Mouse (Mus musculus) megakaryocyte-erythroid progenitor cell, adult 5-6 weeks (primary cell): ENCODE data around the gene Mrps24. TPM values are rescaled to one million over a fixed set of nuclear protein-coding genes. Genes with fewer than 3 reads are reported as not detected.

Experiments
- ATAC-seq: replicated peaks from 2 replicates; pipeline ENCODE4 v1.8.0; 2016; ENCODE audit warnings: mild to moderate bottlenecking, inconsistent platforms; ENCODE audit not compliant: severe bottlenecking, poor library complexity, low FRiP score, low TSS enrichment
- total RNA-seq, 2 experiments: library from RNA; stranded (forward) in 1 of 2; stranded (reverse) in 1 of 2; fragments of 200-1000, 215-1000 nt in 1 of 2; fragments of >200 nt in 1 of 2; fragmentation: Nextera tagmentation in 1 of 2; gene quantifications; 2 replicates each; pipeline ENCODE4 v1.2.3; 2014 to 2017

Mrps24 gene
- total RNA-seq, 2 experiments from 2014 or later: 72.1 to 195 TPM

DNA sequence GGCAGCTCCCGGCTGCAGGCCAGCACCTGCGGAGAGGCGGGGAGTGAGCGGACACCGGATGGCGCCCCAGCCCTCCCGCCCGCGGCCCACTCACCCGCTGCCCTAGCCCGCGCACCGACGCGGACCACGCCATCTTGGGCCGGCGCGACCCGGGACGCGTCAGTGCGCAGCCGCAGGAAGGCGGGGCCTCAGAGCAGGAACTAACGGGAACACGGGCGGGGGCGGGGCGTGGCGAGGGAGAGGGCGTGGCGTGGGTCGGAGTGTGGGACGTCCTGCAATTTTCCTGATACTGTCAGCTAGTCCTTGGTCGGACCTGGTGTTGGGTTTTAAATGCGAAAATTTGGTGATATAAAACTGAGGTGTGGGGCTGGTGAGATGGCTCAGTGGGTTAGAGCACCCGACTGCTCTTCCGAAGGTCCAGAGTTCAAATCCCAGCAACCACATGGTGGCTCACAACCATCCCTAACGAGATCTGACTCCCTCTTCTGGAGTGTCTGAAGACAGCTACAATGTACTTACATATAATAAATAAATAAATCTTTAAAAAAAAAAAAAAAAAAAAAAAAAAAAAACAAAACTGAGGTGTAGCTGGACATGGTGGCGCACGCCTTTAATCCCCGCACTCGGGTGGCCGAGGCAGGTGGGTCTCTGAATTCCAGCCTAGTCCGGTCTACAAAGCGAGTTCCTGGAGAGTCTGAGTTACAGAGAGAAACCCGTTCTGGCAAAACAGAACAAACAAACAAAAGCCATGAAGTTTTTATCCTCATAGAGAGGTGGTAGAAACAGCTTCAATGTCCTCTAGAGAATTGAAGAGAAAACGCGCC lies 7.7 kb downstream of the Mrps24 start:
- ATAC-seq: peak; percentile 92

DNA sequence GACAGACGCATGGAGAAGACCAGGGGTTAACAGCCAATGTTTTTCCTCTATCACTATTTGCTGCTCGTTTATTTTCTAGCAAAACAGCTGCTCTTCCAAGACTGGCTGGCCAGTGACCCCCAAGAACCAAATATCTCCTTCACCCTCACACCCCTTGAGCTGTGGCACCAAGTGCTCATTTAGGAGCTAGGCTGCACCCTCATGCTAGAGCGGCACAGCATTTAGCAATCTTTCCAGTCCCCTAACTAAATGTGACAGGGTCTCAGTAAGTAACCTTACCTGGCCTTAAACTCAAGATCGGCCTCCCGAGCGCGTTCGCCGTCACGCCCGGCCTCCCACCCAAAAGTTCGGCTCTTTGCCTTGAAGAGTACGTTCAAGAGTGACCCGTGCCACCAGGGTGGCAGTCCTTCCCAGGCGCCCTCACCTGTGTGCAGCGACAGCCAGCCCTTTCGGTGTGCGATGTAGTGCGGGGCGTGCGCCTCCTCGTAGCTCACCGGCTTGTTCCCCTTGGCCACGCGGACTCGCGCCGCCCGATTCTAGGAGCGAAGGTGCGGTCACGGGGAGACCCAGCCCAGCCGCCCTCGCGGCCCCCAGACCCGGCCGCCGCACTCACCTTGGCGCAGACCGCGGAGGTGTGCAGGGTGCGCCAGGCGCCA lies 8.5 kb downstream of the Mrps24 start:
- peak; percentile 50 for ATAC-seq

DNA sequence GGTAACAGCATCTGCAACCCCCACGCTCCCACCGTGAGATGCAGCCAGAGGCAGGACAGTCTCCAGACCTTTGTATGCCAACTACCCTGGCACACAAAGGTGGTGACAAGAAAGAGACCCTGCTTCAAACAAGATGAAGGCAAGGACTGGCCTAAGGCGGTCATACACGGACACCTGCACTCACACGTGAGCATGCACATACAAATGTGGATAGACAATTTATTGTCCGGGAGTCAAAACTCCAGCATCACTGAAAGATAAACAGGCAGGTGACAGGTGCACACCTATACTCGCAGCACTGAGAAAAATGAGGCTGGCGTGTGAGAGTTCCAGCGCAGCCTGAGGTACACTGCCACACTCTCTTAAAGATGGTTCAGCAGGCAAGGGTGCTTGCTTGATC lies 9.5 kb downstream of the Mrps24 start:
- ATAC-seq: no peak

DNA sequence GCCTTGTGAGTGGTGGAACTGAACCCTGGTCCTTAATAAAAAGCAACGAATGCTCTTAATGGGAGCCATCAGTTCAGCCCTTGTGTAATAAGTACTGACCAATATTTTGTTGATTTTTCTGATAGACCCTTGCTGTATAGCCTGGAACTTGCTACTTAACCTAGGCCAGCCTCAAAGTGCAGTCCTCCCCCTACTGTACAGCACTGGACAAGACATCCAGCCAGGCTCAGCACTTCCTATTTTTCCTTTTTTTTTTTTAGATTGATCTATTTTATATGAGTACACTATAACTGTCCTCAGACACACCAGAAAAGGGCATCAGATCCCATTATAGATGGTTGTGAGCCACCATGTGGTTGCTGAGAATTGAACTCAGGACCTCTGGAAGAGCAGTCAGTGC lies 12.1 kb downstream of the Mrps24 start:
- ATAC-seq: no peak

DNA sequence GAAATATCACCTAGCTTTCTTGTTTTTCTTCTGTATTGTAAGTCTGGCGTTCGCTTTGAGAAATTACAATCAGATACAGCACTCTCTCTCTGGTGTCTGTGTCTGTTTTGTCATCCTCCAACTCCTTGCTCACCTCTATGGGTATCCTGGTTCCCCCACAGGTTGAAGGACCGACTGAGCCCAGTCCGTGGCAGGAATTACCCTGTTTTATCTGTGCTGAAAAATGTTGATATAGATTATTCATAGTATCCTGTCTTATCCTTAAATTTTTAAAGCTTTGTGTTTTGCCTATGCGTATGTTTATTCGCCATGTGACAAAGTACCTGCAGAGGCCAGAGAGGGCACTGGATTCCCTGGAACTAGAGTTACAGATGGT lies 12.5 kb downstream of the Mrps24 start:
- ATAC-seq: no peak

DNA sequence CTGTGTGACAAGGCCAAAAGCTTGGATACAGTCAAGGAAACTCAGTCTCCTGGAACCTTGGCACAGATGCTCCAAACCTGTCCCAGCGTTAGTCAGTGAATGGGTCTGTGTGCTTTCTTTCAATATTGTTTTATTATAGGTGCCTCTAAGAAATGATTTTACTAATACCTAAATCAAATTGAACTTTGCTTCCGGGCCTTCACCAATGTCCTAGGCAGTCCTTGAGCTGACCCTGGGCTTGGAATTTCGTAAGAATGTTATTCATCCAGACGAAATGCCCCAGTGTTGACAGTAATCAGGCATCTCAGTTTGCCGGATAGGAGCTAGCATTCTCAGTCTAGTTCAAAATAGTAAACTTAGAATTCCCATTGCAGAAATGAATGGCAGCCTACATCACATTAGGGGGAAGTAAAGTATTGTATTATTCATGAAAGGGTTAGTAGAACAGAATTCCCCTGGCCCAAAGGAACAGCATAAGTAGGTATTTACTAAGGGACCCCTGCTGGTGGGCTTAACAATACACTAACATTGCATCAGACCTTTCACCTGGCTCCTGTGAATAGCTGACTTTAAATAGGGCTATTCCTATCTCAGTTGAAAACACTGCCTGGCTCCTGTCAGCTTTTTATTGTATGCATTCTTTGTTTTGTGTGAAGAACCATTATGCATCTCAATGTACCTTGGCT lies 13.1 kb downstream of the Mrps24 start:
- no peak for ATAC-seq

DNA sequence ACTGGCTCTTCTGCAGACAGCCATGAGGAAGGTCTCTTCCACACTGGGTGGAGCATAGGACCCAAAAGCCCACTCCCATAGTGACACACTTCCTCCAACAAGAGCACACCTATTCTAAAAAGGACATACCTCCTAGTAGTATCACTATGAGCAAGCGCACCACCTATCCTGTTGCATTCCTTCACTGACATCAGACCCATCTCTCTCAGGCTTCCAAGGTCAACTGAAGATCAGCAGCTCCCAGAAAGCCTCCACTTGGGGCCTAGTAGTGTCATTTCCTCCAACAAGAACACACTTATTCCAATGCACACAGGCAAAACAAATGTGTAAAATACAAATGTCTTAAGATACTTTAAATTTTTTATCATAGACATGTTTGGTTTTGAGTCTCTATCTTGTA lies 13.7 kb downstream of the Mrps24 start:
- no peak for ATAC-seq

DNA sequence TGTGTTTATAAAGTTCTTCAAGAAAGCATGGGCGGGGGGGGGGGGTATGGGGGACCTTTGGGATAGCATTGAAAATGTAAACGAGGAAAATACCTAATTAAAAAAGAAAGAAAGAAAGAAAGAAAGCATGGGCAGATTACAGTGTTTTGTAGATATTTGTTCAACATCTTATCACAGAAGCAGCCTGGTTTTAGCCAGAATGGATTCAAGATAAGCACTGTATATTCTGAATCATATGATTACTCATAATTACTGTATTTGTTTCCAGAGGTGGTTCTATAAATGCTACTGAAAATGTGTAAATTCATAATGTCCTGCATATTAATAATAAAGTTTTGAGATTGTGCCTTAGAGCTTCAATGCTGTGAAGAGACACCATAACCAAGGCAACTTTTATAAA lies 14.2 kb downstream of the Mrps24 start:
- peak; percentile 53; the same call in 1 of the 2 replicates for ATAC-seq

DNA sequence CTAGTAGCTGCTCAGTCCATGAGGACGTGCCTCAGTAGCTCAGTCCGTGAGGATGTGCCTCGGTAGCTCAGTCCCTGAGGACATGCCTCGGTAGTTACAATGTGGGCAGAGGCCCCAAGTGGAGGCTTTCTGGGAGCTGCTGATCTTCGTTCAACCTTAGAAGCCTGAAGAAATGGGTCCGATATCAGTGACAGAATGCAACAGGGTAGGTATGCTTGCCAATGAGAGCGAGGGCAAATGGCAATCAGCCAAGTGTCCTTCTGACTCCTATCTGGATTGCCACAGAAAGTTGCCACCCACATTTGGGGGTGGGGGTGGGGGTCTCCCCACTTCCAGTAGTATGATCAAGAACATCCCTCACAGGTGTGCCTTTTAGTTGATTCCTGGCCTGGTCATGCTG lies 14.7 kb downstream of the Mrps24 start:
- ATAC-seq: peak; percentile 93

DNA sequence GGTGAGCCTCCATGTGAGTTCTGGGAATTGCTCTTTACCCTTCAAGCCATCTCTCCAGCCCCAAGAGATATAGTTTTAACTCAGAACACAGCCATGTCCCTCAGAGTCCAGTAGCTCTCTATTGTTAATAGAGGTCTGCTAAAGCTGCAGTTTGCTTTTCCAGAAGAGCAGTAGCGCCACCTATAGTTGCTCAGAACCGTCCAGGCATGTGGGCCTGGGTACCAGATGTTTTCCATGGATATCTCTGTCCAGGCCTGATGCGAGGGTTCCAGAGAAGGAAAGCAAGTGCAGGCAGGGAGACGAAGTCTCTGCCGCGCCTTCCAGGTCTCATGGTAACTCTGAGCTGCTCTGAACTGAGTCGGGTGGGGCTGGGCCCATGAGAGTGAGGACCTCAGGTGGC lies 23.7 kb downstream of the Mrps24 start:
- 0 out of 2 replicates have a peak, but pooled peaks have one; percentile 52 for ATAC-seq

DNA sequence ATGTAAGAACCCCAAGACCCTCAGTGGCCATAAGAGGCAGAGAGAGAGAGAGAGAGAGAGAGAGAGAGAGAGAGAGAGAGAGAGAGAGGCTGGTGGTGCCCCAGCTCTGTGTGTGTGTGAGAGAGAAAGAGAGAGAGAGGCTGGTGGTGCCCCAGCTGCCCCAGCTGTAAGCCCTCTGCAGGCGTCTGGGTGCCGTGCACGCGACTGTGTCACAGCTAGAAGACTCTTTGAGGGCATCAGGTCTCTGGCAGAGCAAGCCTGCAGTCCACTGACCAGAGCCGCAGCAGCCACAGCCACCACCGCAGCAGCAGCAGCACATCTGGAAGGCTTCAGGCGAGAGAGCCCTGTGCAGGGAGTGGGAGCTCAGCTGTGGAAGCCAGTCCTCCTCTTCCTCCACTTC lies 31.2 kb downstream of the Mrps24 start:
- ATAC-seq: peak; percentile 73; the same call in 1 of the 2 replicates

DNA sequence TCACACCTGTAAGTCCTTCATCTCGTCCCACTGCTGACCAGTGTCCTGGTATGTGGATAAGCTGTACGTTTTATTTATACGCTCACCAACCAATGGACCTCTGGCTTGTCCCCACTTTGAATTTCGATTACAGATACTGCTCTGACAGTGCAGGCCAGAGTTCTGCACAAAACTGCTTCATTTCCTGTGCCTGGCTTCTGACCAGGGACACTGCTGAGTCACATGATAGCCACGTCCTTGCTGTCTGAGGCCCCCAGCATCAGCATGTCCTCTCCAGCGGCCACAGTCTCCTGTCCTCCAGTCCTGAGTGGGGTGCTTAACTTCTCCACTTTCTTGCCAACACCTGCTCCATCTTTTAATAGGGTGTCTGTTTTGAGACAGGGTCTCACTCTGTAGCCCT lies 32.9 kb downstream of the Mrps24 start:
- ATAC-seq: no peak

Other genes starting within 250 kb of the Mrps24 start
- gene Xbp1, start 195.0 kb downstream of the Mrps24 start, total RNA-seq (2014; fragmentation: Nextera tagmentation): 32.9 and 35.4 TPM in 2 replicates
- 32.5 and 52.3 TPM in 2 replicates for gene Xbp1, start 195.0 kb downstream of the Mrps24 start, total RNA-seq (2017)
- 16.7 and 23.1 TPM in 2 replicates for gene Ccdc117, start 173.5 kb downstream of the Mrps24 start, total RNA-seq (2014; fragmentation: Nextera tagmentation)
- 34.6 and 42.4 TPM in 2 replicates for gene Ccdc117, start 173.5 kb downstream of the Mrps24 start, total RNA-seq (2017)
- not detected in 2 replicates for gene Ankrd36, start 146.0 kb downstream of the Mrps24 start, total RNA-seq (2014; fragmentation: Nextera tagmentation)
- gene Ankrd36, start 146.0 kb downstream of the Mrps24 start, total RNA-seq (2017): 5.1 TPM in 1 of 2 replicates, not detected in the other
- gene Urgcp, start 46.7 kb upstream of the Mrps24 start, total RNA-seq (2014; fragmentation: Nextera tagmentation): 6.8 and 12.1 TPM in 2 replicates
- 5.9 and 7.8 TPM in 2 replicates for gene Urgcp, start 46.7 kb upstream of the Mrps24 start, total RNA-seq (2017)
- gene Dbnl, start 72.8 kb upstream of the Mrps24 start, total RNA-seq (2014; fragmentation: Nextera tagmentation): 47.1 and 48.7 TPM in 2 replicates
- 58.7 and 68.5 TPM in 2 replicates for gene Dbnl, start 72.8 kb upstream of the Mrps24 start, total RNA-seq (2017)
- 0.24 TPM in 1 of 2 replicates, not detected in the other for gene Pgam2, start 88.1 kb upstream of the Mrps24 start, total RNA-seq (2014; fragmentation: Nextera tagmentation)
- not detected in 2 replicates for gene Pgam2, start 88.1 kb upstream of the Mrps24 start, total RNA-seq (2017)
- 8.8 and 15.2 TPM in 2 replicates for gene Polm, start 122.3 kb upstream of the Mrps24 start, total RNA-seq (2014; fragmentation: Nextera tagmentation)
- gene Polm, start 122.3 kb upstream of the Mrps24 start, total RNA-seq (2017): 3.6 and 3.9 TPM in 2 replicates
- gene Aebp1, start 146.3 kb upstream of the Mrps24 start, total RNA-seq (2014; fragmentation: Nextera tagmentation): not detected in 2 replicates
- not detected in 2 replicates for gene Aebp1, start 146.3 kb upstream of the Mrps24 start, total RNA-seq (2017)
- 115 and 138 TPM in 2 replicates for gene Pold2, start 162.6 kb upstream of the Mrps24 start, total RNA-seq (2014; fragmentation: Nextera tagmentation)
- 55.7 and 85.8 TPM in 2 replicates for gene Pold2, start 162.6 kb upstream of the Mrps24 start, total RNA-seq (2017)
- not detected in 2 replicates for gene Myl7, start 183.1 kb upstream of the Mrps24 start, total RNA-seq (2014; fragmentation: Nextera tagmentation)
- not detected in 2 replicates for gene Myl7, start 183.1 kb upstream of the Mrps24 start, total RNA-seq (2017)
- gene Gck, start 234.4 kb upstream of the Mrps24 start, total RNA-seq (2014; fragmentation: Nextera tagmentation): not detected in 2 replicates
- gene Gck, start 234.4 kb upstream of the Mrps24 start, total RNA-seq (2017): not detected in 2 replicates
- 31.2 and 37.7 TPM in 2 replicates for gene Ykt6, start 240.0 kb upstream of the Mrps24 start, total RNA-seq (2014; fragmentation: Nextera tagmentation)
- gene Ykt6, start 240.0 kb upstream of the Mrps24 start, total RNA-seq (2017): 42.3 and 43.6 TPM in 2 replicates